Mouse (Mus musculus) neural tube, embryonic 15.5 days (tissue): ENCODE measurements around the gene C5ar2. TPM values are rescaled to one million over a fixed set of nuclear protein-coding genes. Genes with fewer than 3 reads are reported as not detected.

Experiments
- ATAC-seq: fragments of 200-750 bp; cut with Nextera tagmentation; 2 replicates; pipeline ENCODE4 v1.8.0; 2017; ENCODE audit warnings: mild to moderate bottlenecking, moderate TSS enrichment, moderate library complexity; ENCODE audit not compliant: low FRiP score
- H3K27ac ChIP-seq: fragments of 300-500 bp; sonication (generic); replicated peaks from 2 replicates; pipeline ENCODE4 v1.5.1; 2015; ENCODE audit warnings: mild to moderate bottlenecking, inconsistent platforms
- H3K27me3 ChIP-seq: fragments of 300-500 bp; sonication (generic); replicated peaks from 2 replicates; pipeline ENCODE4 v1.6.1; 2015; ENCODE audit warnings: inconsistent platforms
- H3K36me3 ChIP-seq: fragments of 300-500 bp; sonication (generic); 2 replicates; pipeline ENCODE4 v1.6.1; 2015; ENCODE audit warnings: inconsistent platforms
- H3K4me1 ChIP-seq: fragments of 300-500 bp; sonication (generic); 2 replicates; pipeline ENCODE4 v1.6.1; 2015; ENCODE audit warnings: inconsistent platforms
- H3K4me2 ChIP-seq: fragments of 300-500 bp; sonication (generic); 2 replicates; pipeline ENCODE4 v1.6.1; 2015; ENCODE audit warnings: inconsistent platforms, mild to moderate bottlenecking, moderate library complexity
- H3K4me3 ChIP-seq: fragments of 300-500 bp; sonication (generic); replicated peaks from 2 replicates; pipeline ENCODE4 v1.5.1; 2015; ENCODE audit warnings: mild to moderate bottlenecking, inconsistent platforms
- H3K9ac ChIP-seq: fragments of 300-500 bp; sonication (generic); replicated peaks from 2 replicates; pipeline ENCODE4 v1.6.1; 2015; ENCODE audit warnings: mild to moderate bottlenecking, inconsistent platforms
- H3K9me3 ChIP-seq: fragments of 300-500 bp; sonication (generic); replicated peaks from 2 replicates; pipeline ENCODE4 v1.6.1; 2016; ENCODE audit warnings: inconsistent platforms
- WGBS: fragments of 180-500 bp; shearing (Covaris S2); methylation state at CpG from one replicate; pipeline ENCODE4 v1.1.7; 2015; ENCODE audit warnings: mixed read lengths; 5-methylcytosine and 5-hydroxymethylcytosine counted together
- polyA plus RNA-seq: library from polyadenylated mRNA; unstranded; fragments of >200 nt; fragmentation: Nextera tagmentation; extraction: Ambion mirVana; gene quantifications from 2 replicates; pipeline ENCODE4 v1.2.1, GENCODE M21; 2015

The C5ar2 gene
- polyA plus RNA-seq, 1 experiment from 2014 or later: 0.10 TPM

DNA sequence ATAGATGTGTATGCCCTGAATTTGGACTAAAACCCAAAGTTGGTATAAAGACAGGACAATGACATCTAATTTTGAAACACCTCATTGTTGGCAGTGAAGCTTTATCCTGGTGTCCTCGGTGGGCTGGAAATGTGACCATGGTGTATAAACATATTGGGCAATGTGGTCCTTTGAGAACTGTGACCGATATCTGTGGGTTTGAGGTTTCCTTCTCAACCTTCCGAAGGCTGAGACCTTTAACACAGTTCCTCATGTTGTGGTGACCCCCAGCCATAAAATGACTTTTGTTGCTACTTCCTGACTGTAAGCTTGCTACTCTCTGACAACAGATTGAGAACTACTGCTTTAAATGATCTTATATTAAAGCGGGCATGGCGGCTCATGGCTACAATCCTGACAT, 6.7 kb upstream of the C5ar2 start:
- WGBS: 79% methylated on average over 5 of the region's 5 CpGs
- Histone ChIP-seq H3K9ac (no peak overlapping the region), H3K36me3 (no peaks in the 10 kb centered on the region), H3K4me2 (no peak overlapping the region), H3K27ac (no peak overlapping the region), H3K4me3 (no peak overlapping the region), H3K9me3 (no peaks in the 10 kb centered on the region), H3K27me3 (no peaks in the 10 kb centered on the region), H3K4me1 (no peaks in the 10 kb centered on the region)
- ATAC-seq: no peak

DNA sequence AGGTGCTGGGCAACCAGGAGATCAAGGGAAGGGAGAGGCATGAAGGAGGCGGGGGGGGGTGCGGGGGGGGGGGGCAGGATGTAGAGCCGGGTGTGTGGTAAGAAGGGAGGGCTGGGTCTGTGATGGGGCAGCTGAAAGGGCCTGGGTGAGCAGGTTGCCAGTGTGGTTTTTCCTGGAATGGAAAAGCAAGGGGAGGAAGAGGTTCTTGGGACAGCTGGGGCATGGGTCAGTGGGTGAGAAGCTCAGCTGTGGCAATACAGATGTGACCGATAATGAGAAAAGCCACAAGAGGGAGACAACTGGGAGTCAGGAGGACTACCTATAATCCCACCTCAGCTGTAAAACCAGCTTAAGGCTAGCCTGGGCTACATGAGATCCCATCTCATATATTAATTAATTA, 2.0 kb upstream of the C5ar2 start:
- WGBS: 73% methylated on average over 1 of the region's 4 CpGs
- no peak for ATAC-seq
- no peak overlapping the region for H3K4me3 ChIP-seq
- H3K9ac ChIP-seq: no peak overlapping the region
- no peaks in the 10 kb centered on the region for H3K36me3 ChIP-seq
- H3K27me3 ChIP-seq: no peaks in the 10 kb centered on the region
- H3K4me2 ChIP-seq: no peak overlapping the region
- H3K9me3 ChIP-seq: no peaks in the 10 kb centered on the region
- H3K27ac ChIP-seq: no peak overlapping the region
- H3K4me1 ChIP-seq: no peaks in the 10 kb centered on the region

DNA sequence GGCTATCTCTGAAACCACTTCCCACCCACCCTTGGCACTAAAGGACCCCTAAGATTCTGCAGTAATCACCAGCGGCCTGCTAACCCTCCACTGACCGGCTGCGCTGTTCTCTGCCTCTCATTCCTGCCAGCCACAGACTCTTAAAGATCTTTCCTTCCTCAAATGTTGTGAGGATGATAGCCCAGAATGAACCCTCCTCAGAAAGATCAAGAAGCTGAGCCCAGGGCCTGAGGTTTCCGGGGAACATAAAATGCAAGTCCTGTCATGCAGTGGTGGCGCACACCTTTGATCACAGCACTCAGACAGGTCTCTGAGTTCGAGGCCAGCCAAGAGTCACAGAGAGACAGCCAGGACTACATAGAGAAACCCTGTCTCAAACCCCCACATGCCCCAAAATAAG, 1.8 kb downstream of the C5ar2 start:
- ATAC-seq: no peak
- 92% methylated on average over 6 of the region's 6 CpGs for WGBS
- Histone ChIP-seq H3K4me2 (no peak overlapping the region), H3K4me3 (no peak overlapping the region), H3K27ac (no peak overlapping the region), H3K27me3 (no peaks in the 10 kb centered on the region), H3K36me3 (no peaks in the 10 kb centered on the region), H3K9me3 (no peaks in the 10 kb centered on the region), H3K9ac (no peak overlapping the region), H3K4me1 (no peaks in the 10 kb centered on the region)

DNA sequence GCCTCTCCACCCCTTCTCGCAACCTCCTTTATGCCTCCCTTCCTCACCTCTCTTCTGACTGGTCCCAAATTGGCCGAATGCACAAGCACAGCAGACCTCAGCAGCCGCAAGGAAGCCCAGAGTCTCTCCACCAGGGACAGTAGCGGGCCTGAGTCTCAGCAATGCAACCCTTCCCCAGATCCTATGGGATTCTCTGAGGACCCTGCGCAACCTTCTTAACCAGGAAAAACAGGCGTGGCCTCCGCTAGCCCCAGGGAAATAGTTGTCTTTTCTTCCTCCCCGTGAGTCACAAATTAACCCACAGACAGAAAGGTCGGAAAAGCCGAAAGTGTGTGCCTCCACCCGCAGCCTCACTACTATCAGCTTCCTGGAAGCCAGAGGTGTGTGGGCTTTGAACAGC, 2.2 kb downstream of the C5ar2 start:
- no peaks in the 10 kb centered on the region for H3K36me3 ChIP-seq
- no peak overlapping the region for H3K27ac ChIP-seq
- no peaks in the 10 kb centered on the region for H3K9me3 ChIP-seq
- no peak for ATAC-seq
- no peaks in the 10 kb centered on the region for H3K4me1 ChIP-seq
- 66% methylated on average over 11 of the region's 11 CpGs for WGBS
- no peak overlapping the region for H3K9ac ChIP-seq
- no peak overlapping the region for H3K4me3 ChIP-seq
- no peaks in the 10 kb centered on the region for H3K27me3 ChIP-seq
- no peak overlapping the region for H3K4me2 ChIP-seq

DNA sequence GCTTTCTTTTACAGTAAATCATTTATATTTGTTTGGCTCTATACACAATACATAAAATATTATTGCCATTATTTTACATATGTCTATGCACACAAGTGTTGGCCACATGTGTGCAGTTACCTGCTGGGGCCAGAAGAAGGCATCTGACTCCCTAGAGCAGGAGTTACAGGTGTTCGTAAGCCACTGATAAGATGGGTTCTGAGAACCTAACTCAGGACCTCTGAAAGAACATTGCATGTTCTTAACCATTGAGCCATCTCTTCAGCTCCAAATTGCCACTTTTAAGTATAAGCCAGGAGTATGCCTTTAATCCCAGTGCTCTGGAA, 3.0 kb downstream of the C5ar2 start:
- ATAC-seq: no peak
- H3K27ac ChIP-seq: no peak overlapping the region
- H3K36me3 ChIP-seq: no peaks in the 10 kb centered on the region
- no peak overlapping the region for H3K4me2 ChIP-seq
- H3K4me1 ChIP-seq: no peaks in the 10 kb centered on the region
- 93% methylated on average over 1 of the region's 1 CpGs for WGBS
- H3K4me3 ChIP-seq: no peak overlapping the region
- no peaks in the 10 kb centered on the region for H3K27me3 ChIP-seq
- no peak overlapping the region for H3K9ac ChIP-seq
- H3K9me3 ChIP-seq: no peaks in the 10 kb centered on the region

DNA sequence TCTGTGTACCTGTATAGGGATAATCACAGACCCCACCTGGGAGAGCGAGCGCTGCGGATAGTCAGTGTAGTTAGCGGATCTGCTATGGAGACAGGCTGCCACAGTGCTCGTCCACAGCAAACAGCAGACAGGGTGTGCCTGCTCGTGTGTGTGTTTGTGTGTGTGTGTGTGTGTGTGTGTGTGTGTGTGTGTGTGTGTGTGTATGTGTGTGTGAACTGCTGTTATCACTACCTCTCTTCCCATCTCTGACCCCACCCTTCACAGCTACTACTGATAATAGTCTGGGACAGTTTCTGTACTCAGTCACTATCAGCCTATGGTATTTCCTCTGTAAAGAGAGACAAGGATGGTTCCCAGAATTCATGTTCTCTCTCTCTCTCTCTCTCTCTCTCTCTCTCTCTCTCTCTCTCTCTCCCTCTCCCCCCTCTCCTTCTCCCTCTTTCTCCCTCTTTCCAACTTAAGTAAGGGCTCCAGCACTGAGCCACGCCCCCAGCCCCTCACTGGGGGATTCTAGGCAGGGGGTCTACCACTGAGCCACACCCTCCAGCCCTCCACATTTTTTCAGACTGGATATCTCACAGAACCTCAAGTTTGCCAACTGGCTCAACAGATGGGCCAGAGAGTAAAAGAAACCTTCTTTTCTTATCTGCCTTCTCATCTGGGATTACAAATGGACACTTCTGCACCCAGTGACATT, 3.5 kb downstream of the C5ar2 start:
- Histone ChIP-seq H3K27ac (no peak overlapping the region), H3K4me3 (no peak overlapping the region), H3K9ac (no peak overlapping the region), H3K4me2 (no peak overlapping the region), H3K4me1 (no peaks in the 10 kb centered on the region), H3K27me3 (no peaks in the 10 kb centered on the region), H3K9me3 (no peaks in the 10 kb centered on the region), H3K36me3 (no peaks in the 10 kb centered on the region)
- ATAC-seq: no peak
- 77% methylated on average over 7 of the region's 7 CpGs for WGBS

DNA sequence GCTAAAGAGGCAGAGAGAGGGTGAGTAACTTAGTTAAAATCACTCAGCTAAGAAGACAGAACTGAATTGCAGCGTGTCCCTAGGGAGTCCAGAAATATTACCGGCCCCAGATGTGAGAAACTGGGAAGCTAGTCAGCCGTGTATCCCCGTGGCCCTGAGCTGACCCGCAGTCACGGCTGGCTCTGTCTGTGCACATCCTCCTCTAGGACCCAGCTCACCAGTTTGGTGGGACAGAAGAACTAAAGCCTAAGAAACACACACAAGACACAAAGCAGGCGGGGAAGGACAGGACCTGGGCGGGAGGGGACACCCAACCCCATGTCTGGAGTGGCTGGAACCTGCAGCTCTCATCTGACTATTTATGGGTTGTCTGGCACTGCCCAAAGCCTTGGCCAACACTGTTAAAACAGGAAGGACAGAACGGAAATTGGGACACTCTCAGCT, 4.4 kb downstream of the C5ar2 start:
- 56% methylated on average over 9 of the region's 9 CpGs for WGBS
- ATAC-seq: no peak
- H3K27ac ChIP-seq: no peak overlapping the region

DNA sequence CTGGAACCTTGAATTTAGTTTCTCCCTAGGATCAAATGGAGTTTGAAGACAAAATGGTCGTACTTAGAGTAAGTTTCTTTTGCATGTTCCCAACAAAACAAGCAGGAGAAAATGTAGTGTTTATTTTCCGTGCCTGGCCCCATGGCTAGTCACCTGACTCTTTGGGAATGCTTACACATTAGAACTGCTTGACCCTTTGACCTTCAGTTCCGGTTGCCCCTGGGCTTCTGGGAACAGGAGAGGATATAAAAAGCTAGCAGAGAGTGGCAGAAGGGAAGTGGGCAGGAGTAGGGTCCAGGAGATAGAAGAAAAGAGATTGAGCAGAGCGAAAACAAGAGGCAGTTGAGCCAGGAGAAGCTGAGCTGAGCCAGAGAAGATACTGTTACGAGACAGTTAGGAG, 14.1 kb downstream of the C5ar2 start:
- H3K9me3 ChIP-seq: no peaks in the 10 kb centered on the region
- WGBS: 59% methylated on average over 5 of the region's 5 CpGs
- no peak overlapping the region for H3K27ac ChIP-seq
- H3K4me3 ChIP-seq: no peak overlapping the region
- no peaks in the 10 kb centered on the region for H3K36me3 ChIP-seq
- H3K9ac ChIP-seq: no peak overlapping the region
- H3K27me3 ChIP-seq: no peaks in the 10 kb centered on the region
- H3K4me2 ChIP-seq: no peak overlapping the region
- H3K4me1 ChIP-seq: no peaks in the 10 kb centered on the region
- no peak for ATAC-seq

More for the DNA sequence above, 4.4 kb downstream of the C5ar2 start:
- Histone ChIP-seq H3K36me3 (no peaks in the 10 kb centered on the region), H3K9ac (no peak overlapping the region), H3K27me3 (no peaks in the 10 kb centered on the region), H3K4me2 (no peak overlapping the region), H3K9me3 (no peaks in the 10 kb centered on the region), H3K4me3 (no peak overlapping the region), H3K4me1 (no peaks in the 10 kb centered on the region)

DNA sequence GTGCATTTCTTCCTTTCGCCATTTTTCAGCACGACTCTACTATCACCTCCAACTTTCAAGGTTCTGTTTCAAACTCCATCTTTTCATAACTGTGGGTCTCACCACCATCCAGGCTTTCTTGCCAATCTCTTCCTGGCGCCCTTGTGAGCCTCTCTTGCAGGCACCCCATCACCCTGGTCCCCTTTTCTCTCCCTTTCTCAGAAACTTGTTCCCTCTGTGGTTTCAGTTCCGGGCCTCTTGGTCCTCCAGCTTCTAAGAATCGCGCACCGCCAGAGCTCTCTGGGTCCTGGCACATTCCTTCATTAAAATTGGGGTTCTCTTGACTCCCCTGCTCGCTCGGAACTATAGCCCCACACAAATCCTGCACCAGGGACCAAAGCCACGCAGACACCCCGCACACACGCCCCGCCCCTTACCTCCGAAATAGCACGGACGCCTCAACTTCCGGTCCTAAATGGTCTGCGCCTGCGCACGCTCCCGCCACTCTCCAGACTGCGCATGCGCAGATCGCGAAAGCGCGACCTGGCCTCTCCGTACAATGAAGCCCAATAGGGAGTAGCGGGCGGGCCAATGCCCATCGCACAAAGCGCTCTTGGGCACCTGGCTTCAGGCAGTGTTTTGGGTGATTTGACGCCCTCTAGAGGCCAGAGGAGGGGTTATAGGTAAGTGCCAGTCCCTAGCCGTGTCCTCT, 22.2 kb downstream of the C5ar2 start, which contains the start of gene Dhx34:
Gene Dhx34, minus strand, starts transcription at position 456 of the 691 bp plus-strand sequence.
- Histone ChIP-seq H3K4me1 (peaks cover 21% of the 10 kb centered on the region), H3K27me3 (no peaks in the 10 kb centered on the region), H3K9me3 (no peaks in the 10 kb centered on the region), H3K9ac (peak within 1 kb of the TSS; percentile 75), H3K27ac (peak within 1 kb of the TSS; percentile 85), H3K4me3 (peak within 1 kb of the TSS; percentile 67), H3K36me3 (peaks cover 21% of the 10 kb centered on the region), H3K4me2 (peak within 1 kb of the TSS; percentile 78)
- peak; percentile 96 for ATAC-seq
- WGBS: 1% methylated on average over 34 of the region's 34 CpGs

DNA sequence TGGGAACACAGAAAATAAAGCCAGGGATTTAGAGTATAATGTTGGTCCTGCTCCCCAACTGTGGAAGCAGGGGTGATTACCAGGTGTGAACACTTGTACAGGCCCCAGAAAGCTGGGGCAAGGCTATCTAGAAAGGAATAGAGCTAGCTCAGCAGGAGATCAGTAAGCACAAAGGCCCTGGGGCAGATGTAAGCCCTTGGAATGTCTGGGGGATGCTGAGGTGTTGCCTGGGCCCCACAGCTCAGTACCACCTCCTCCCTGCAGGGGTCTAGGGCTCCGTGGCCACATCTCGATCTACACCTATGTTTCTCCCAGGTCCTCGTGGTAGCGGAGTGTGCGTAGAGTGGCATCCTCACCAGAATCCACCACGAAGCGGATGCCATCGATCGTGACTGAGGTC, 30.0 kb downstream of the C5ar2 start:
- Histone ChIP-seq H3K9me3 (no peaks in the 10 kb centered on the region), H3K4me3 (no peak overlapping the region), H3K4me1 (no peaks in the 10 kb centered on the region), H3K36me3 (peaks cover 88% of the 10 kb centered on the region), H3K27ac (no peak overlapping the region), H3K27me3 (no peaks in the 10 kb centered on the region), H3K4me2 (no peak overlapping the region), H3K9ac (no peak overlapping the region)
- no peak for ATAC-seq
- WGBS: 96% methylated on average over 9 of the region's 9 CpGs

DNA sequence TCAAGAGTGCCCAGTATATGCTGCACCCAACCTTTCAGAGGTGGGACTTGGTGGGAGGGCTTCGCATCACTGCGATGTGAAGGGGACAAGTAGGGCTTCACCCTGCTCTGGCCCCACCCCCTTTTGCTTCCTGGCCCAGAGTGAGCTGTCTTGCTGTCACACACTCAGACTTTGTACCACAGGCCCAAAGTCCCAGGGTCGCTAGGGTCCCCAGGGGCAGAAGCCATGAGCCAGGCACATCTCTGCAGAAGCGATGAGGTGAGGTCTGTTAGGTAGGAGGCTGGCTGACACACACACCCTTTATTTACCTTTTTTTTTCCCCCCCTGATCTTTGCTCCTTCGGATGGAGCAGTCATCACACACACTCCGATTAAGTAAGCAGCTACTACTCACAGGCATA, 30.8 kb downstream of the C5ar2 start:
- Histone ChIP-seq H3K4me3 (no peak overlapping the region), H3K4me1 (no peaks in the 10 kb centered on the region), H3K9ac (no peak overlapping the region), H3K27me3 (no peaks in the 10 kb centered on the region), H3K36me3 (peaks cover 88% of the 10 kb centered on the region), H3K27ac (no peak overlapping the region), H3K9me3 (no peaks in the 10 kb centered on the region), H3K4me2 (no peak overlapping the region)
- 95% methylated on average over 6 of the region's 6 CpGs for WGBS
- ATAC-seq: no peak

DNA sequence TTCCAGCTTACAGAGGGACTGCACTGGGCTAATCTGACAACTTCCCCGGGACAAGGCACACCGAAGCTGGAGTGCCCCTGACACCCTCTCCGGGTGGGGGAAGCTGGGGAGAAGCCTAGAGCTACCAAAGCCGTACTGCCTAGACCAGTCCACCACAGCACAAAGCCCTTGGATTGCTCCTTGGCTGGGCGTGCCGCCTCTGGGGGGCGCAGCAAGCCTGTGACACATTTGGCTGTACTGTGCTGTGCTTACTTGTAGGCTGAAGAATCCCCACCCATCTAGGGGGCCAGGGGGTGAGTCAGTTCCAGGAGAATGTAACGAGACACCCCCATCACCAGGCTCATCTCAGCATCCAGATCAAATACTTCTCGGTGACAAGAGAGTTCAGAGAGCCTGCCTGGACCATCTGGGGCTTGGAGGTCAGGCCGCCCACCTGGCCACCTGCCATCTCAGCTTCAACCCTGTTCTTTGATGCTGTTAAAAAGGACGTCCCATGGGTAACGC, 33.0 kb downstream of the C5ar2 start:
- H3K36me3 ChIP-seq: peaks cover 69% of the 10 kb centered on the region
- H3K27me3 ChIP-seq: no peaks in the 10 kb centered on the region
- 83% methylated on average over 12 of the region's 12 CpGs for WGBS
- H3K27ac ChIP-seq: no peak overlapping the region
- no peak overlapping the region for H3K4me3 ChIP-seq
- H3K4me1 ChIP-seq: no peaks in the 10 kb centered on the region
- no peak overlapping the region for H3K4me2 ChIP-seq
- no peak overlapping the region for H3K9ac ChIP-seq
- no peak for ATAC-seq
- H3K9me3 ChIP-seq: no peaks in the 10 kb centered on the region
